Mouse (Mus musculus) G1E (cell line): Measurements from ENCODE around the gene Tubg2.

Experiments
- CTCF ChIP-seq: IDR thresholded peaks from 2 replicates; pipeline ENCODE4 v1.5.1; 2012; ENCODE audit warnings: low read depth, low read length, inconsistent platforms, mixed read lengths
- GATA1 ChIP-seq: IDR thresholded peaks from 2 replicates; pipeline ENCODE4 v1.6.1; 2012; ENCODE audit warnings: borderline replicate concordance, low read length, inconsistent platforms, mixed read lengths
- TAL1 ChIP-seq: conservative IDR thresholded peaks from 2 replicates; pipeline ENCODE4 v1.6.1; 2012; ENCODE audit warnings: low read depth, low read length, inconsistent platforms, mixed read lengths

- no peak for TF ChIP-seq CTCF
- no peak for TF ChIP-seq TAL1
- no peak for TF ChIP-seq GATA1
These were observed 24.0 kb upstream of the Tubg2 start for GRCm38 (mm10) chr11:101131701-101132100.
